Mouse (Mus musculus): ENCODE results near the gene Chrna1.

Chrna1 gene

DNA sequence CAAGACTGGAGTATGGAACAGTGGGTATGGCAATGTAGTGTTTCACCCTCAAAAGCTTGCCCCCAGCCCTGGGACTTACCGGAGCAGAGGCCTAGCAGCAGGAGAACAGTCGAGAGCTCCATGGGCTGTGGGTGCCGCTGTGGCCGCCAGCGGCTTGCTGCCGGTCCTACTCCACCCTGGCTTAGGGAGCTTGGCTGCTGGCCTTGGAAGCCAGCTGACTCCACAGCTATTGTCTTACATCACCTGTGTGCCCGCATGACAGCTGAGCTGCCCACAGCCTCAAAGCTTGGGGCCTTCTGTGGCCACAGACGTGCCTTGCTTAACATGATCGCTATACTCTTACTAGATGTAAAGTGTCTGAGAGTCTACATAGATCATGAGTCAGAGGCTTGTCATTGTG, at the start of gene Chrna1:
Chrna1 (minus strand) TSS at position 173 of the 400 bp plus-strand sequence.
- no peak for DNase-seq

DNA sequence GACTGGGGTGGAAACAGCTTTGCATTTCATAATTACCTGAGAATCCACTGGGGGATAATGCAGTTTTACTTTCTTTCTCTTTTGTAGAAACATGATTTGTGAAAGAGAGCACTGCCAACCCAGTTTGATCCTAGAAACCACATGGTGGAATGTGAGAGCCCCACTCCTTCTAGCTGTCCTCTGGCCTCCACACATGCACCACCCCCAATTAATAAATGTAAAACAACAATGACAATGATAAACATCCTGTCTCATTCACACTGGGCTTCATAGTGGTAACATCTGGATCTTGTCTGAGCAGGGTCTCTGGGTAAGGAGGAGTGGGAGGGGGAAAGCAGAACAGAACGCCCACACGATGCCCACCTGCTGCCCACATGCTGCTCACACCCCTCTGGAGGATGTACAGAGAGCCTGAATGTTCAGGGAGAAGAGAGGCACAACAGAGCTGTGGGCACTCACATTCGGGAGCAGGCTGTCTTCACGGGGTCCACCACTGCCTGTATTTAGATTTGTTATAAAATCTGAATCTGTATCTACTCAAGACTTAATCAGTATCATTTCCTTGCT, 38.4 kb upstream of the Chrna1 start:
- DNase-seq = no peak

DNA sequence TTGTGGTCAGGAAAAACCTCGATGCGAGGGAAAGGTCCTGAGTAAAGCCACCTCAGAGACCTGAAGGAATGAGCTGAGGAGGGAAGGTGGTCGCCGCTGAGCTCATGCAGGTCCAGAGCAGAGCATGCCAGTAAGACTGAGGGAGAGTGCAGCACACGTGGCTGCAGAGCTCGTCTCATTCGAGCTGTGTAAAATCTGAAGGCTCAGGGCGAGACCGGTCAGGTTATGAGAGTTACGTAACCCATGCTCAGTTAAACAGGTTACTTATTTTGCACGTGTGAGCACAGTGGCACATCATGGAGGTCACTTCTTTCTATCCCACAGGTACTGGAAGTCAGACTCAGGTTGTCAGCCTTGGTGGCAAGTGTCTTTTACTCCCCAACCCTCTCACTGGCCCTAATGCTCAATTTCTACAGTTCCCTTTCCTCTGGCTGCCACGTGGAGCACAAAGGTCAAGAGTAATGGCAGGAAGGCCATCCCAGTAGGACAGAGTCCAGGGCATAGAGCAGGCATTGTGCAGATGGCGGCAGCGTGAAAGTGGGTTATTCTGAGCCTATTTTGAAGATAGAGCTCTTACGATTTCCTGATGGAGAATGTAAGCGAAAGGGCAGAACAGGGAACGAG, 36.4 kb upstream of the Chrna1 start:
- DNase-seq = no peak

DNA sequence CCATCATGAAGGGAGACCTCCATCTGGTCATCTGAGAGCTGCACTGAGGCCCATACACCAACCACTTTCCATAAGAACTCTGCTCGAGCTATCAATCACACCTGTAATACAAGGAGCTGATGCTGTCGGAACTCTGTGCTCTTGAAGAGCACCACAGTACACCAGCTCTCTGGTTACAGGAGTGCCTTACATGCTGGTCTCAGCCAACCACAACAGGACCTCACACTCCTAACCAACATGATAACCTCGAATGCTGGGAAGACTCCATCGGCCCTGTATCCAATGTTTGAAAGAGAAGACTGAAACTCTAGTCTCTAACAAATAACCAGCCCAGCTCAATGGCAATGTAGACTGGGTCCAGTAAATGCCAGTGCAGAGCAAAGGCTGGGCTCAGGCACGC, 35.3 kb upstream of the Chrna1 start:
- no peak for DNase-seq

DNA sequence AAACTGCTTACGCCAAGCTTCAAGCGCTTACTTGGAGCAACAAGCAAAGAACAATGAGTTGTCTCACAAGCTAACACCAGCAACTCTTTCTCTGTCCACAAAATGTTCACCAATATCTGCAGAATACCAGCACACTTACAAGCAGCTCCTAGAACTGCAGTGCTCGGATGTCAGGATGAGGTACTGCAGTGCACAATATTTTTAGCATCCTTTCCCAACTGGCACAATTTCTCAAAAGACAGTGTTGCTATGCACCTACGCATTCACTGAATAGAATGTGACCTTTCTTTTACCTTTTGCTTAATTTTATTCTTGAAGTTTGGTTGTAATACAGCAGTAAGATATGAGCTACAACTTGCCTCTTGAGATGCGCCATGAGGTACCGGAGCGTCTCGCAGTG, 34.2 kb upstream of the Chrna1 start:
- DNase-seq = no peak

DNA sequence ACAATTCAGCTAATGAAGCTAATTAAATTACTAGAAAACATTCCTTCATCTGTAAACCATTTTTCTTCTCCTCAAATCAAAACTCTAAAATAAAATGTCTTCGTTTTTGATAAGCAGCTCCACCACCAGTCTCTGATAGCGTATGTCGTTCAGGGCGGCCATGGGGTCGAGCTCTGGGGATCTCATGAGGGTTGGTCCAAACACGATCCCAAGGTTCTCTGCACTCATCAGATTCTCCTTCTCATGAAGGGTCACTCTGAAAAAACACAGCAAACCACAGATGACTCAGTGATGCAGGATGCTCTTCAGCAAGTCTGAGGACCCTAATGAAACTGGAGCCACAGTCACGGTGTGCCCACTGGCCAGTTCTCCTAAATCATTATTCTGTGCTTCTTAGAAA, 32.8 kb upstream of the Chrna1 start:
- no peak for DNase-seq

DNA sequence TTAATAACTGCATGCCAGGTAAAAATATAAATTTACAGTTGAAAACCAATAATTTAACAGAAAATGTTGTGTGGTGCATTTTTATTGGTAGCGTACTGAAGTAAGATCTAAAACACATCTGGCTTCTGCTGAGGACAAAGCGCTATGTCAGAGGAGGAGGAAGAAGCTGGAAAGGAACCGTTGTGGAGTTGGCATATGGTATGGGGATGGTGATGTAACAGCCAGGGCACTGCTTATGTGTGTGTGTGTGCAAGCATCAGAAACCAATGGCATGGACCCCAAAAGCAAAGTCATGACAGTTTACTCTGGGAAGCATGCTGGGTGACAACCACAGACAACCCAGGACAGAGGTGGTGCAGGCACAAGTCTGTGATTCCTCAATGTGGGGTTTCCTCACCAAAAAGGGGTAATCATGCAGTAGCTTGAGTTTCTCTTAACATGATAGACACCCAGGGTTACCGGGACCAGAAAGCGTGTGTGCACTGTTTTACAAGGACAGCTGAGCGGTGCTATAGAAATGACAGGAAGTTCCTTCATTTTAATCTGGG, 32.3 kb upstream of the Chrna1 start:
- DNase-seq = no peak

DNA sequence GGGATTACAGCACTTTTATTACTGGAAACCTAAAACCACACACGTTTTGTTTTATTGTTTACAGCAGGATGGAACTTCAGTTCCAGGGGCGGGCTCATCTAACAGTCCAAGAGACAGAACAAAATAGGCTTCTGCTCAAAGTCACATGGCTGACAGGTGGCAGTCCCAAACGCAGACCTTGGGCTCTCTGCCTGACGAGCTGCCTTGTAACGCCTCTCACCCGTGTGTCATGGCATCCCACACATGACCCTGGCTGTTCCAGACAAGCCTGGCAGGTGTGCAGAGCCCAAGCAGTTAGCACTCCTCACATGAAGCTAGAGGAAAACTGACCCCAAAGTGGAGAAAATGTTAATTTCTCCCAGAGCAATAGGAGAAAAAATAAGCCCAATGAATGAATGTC, 31.7 kb upstream of the Chrna1 start:
- DNase-seq = no peak

DNA sequence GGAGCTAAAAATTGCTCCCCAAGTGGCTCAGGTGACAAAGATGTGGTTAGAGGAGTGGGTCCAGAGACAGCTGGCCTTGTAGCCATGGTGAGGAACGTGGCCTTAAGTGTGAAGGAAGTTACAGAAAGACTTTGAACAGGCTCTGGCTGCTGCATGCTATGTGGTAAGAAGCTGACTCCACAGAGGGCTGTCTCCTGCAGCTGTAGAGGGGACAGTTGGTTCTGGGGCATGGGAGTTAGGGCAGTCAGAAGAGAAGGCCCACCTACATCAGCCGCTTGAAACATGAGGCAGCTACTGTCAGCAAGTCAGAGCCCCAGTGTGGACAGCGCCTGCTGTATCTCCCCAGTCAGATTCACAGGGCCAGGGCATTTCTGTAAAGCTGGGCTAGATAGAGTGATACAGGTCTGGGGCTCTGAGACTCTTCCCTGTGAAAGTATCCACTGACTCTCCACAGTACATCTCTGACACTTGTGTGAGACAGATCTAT, 29.6 kb upstream of the Chrna1 start:
- no peak for DNase-seq

DNA sequence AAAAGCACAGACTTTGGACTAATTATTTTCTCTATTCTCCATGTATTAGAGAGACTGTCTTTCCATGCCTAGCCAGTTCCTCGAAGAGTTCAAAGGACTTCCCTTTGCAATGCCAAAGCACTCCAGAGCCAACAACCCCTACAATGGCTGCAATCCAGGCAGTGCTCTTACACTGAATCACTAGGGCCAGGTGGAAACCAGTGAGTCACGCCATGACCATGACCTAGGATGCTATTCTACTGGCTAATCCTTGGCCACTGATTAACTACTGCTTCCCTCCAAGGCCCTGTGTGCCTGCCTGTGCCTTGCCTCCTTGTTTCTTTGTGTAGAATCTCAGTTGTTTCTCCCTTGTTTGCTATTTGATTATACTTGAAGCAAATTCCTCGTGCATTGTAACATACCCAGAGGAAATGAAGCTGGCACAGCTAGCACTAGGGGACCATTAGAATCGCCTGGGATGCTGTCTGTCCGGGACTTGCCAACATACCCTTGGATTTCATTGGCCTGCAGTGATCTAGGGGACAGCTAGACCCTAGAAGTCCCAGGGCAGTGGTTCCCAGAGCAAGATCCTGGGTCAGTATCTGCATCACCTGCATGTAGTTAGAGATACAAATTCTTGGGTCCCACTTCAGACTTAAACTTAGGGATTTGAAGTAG, 29.1 kb upstream of the Chrna1 start:
- DNase-seq = peak; percentile 53

DNA sequence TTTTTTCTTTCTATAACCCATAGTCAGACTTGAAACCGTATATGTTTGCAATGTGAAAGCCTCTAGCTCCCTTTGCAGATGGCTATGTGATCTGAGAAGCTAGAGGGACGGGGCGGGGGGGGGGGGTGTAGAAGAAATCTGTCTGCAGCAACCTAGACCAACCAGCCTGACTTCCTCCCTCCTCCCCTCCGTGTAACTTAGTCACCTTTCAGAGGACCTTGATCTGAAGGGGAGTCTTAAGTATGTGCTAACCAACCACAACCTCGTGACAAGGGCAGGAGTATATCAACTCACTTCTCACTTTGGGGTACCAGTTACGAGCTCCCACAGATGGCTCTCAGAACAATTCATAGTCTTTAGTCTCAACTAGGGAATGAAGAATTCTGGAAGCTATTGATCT, 28.3 kb upstream of the Chrna1 start:
- DNase-seq = no peak

DNA sequence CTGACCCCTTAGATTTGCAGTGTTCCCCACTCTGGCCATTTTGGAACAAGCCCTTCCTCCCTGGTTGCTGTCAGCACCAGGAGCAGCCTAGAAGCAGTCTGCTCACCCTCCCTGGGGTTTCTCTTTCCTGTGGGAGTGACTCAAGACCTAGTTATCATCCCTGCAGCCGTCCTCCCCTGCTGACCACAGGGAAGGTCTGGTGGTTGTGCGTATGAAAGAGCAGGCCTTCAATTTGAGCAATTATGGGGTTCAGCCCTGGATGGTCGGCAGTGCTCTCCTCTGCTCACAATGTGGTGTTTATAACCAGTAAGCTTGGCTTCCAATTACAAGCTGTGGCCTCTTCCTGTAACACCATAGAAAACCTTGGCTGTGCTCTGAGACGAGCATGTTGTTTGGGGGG, 27.5 kb upstream of the Chrna1 start:
- DNase-seq = no peak

DNA sequence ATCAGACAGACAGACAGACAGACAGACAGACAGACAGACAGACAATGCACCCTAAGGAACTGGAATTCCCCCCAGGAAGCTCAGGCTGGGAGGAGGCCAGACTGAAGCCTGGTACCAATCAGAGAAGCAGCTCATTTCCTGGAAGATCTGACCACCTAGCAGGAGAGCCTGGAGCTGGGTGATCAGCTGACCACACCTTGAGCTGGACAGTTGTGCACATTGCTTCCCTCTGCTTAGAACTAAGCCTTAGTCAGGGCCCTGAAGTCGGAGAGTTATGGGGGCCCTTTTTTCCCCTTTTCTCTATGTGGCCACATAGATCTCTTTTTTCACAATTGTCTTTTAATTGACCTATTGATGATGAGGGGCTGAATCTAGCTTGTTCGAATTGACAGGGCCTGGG, 27.0 kb upstream of the Chrna1 start:
- DNase-seq = no peak

DNA sequence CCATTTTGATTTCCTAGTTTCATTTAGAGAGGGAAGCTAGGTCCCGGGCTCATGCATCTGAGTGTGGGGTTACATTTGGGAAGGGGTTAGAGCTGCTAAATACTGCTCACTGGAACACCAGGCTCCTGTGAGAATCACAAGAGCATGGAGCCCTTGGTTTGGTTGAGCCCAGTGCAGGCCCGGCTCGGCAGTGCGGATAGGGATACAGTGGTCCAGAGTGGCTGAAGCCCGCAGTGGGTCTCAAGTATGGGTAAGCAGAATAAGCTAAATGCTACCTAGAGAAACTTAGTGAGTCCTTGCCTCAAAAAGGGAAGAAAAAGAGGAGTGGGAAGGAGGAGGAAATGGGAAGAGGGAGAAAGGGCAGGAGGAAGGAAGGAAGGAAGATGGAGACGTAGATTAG, 26.5 kb upstream of the Chrna1 start:
- no peak for DNase-seq

DNA sequence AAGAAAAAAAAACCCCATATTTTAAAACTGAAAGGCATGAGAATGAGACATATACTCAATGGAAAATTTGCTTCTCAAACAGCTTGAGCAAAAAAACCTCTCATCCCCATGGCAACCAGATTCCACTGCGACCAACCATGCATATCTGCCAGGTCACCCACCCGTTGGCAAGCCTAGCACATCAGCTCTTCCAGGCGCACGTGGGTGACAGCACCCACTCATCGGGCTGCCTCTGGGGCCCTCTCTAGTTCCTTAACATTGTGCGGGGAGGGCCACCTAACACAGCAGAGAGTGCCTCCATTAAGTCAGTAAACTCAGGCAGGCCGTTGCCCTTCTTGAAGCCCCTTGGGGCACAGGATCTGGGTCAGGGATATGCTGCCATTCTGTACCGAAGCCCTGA, 24.9 kb upstream of the Chrna1 start:
- no peak for DNase-seq

DNA sequence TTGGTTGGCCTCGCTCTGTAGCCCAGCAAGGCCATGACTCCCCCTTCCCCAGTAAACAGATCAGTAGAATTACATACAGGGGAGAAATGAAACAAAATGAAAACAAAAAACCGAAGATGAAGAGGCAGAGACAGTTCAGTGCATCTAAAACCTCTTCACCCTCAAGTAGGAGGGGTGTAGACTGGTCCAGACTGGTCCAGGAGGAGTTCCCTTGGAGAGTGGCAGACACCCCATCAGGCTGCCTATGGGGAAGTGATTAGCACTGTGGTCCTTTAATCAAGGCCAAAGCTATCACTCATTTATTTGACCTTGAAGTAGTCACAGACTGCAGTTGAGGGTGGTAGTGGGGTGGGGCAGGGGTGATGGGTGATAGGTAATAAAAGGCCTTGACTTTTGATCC, 24.4 kb upstream of the Chrna1 start:
- DNase-seq = no peak

DNA sequence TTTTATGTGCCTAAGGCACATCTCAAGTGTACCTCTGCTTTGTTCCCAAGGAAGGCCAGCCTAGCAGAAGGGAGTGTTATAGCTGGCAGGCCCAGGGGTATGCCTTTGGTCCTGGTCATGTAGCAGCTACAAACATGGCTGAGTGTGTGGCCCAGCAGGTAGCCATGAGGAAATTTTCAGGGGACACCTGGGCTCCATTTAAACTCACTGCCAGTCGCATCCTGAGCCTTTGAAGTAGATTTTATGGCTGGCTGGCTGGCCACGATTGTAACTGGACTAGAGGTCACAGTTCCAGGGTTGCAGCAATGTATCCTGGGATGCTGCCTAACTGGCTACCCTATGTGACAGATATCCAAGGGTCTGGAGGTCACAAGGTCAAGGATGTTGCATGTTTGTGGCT, 20.5 kb upstream of the Chrna1 start:
- no peak for DNase-seq

DNA sequence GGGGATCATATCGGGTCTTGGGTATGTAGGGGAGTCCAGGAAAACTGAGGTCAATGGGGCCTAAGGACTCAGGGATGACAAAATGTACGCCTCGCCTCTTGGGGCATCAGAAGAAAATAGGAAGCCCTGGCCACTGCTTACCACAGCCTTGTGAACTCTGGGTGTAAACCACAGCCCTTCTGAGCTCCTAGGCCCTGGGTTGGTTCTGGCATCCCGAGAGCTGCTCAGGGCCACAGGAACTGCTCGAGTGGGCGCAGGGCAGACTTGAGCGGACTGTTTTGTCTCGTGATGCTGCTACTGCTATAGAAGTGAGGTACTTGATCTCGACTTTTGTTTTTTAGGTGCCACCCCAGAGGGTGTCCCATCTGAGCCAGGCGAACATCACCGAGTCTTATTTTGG, 17.6 kb upstream of the Chrna1 start:
- no peak for DNase-seq

DNA sequence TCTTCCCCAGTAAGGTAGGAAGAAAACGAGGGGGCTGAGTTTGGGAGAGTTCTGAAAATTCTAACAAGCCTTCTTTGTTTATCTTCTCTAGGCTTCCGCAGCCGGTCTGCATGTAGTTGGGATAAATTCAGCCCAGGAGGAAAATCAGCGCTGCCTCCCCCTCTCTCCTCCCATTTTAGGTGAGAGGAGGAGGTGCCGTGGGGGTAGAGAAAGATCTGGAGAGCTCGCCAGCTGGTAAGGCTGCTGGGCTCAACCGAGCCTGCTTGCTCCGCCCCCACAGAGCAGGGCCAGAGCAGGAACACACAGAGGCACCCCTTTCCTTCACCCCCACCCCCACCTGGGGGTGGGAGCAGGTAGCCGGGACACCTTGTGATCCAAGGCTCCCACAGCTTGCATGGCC, 16.6 kb upstream of the Chrna1 start:
- DNase-seq = peak; percentile 50

DNA sequence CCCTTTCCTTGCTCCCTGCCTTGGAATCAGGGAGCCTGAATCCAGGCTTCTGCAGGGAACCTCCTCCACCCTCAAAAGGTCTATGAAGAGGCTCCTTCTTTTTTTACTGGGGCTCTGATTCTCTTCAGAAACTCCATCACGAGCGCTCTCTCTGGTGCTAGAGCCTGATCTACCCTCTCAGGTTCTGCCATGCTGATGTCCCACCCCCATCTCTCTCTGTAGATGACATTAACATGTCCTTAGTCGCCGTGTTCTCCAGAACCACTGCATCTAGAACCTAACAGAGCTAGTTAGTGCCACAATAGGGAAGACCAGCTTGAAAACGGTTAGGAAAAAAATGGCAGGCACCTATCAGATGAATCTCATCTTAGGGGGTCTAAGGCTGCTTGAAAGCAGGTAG, 16.2 kb upstream of the Chrna1 start:
- no peak for DNase-seq

DNA sequence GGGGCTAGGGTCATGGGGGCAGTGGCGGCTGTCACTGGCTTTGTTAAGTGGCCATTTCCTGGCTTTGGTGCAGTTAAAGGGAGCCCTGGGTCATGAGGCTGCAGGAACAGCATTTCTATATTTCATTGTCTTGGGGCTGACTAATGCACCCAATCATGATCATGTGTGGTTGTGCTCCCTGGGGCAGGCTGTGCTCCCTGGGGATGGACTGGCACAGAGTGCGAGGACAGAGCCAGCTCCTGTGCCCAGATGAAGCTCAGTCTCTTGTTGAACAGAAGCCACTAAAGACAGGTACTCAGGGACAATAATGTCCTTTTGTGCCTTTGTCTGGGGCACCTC, 12.9 kb upstream of the Chrna1 start:
- no peak for DNase-seq

DNA sequence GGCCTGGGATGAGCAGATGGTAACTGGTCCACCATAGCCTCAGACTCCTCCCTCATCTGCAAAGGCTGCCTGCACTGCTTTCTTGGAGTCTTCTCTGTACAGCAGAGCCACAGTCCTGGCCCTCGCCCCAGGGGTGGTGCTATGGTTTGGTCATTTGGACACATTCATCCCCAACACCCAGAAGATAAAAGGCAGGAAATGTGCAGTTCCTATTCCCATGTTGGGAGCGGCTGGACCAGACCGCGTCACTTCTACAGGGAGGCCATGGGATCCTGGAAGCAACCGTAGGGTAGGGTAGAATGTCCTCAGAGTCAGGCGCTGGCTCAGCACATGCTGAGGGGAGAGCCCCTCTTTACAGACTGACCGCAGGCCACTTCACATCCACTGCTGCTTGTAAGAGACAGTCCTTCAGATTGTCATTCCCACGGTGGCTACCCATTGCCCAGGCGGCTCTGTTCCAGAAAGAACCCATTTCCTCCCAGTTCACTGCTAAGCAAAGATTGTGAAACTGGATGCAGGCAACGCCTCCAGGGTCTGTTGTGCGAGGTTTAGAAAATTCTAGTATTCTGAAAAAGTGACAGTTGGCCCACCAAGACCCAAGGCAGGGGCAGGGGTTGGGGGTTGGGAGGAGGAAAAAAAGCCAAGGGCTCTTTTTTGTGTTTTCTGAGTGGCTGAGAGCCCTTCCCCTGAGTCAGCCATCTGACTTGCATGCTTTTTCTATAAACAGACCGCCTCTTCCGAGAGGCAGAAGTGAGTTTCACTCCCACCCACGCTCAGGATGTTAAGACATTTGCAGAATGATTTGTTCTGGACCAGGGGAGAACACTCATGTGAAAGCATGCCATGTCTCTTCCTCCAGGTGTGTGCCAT, 12.3 kb upstream of the Chrna1 start:
- peak; percentile 88 for DNase-seq

DNA sequence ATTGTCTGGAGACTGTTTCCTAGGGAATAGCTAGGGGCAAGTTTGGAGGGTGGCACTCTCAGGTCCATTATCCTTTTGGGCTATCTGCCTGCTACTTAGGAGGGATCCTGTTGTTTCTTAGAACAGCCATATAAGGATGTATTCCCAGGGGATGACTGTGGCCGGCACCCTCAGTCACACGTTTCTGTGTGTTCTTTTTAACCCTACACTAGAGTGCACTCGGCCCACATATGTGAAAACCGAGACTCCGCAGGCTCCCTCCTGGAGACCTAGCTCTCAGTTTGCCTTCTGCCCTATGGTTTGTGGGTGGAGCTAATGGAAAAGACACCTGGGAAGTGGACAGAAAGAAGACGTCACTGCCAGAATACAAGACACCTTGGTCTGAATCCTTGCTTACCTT, 11.1 kb upstream of the Chrna1 start:
- DNase-seq = no peak

DNA sequence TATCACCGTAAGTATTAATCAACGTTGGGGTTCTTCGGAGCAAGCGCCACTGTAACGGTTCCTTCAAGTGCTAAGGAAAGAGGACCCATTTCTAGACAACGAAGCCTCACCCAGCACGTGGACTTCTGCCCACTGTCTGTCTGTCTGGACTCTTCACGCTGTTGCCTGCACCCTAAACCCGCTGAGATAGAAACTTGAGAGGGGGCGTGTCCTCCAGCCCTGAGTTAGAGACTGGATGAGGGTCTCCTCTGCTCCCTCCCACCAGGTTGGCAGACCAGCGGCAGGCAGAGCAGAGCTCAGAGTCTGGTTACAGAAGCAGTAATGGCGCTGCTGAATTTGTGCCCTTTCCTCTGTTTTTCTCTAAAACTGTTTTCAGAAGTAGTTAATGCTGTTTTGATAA, 10.0 kb upstream of the Chrna1 start:
- DNase-seq = no peak

Data from lung, postnatal 36 days (tissue).